Mouse (Mus musculus) spleen, adult 2 months (tissue): ENCODE data around the gene Nox4. TPM values are rescaled to one million over a fixed set of nuclear protein-coding genes. Genes with fewer than 3 reads are reported as not detected.

ENCODE experiments used
- DNase-seq, 2 experiments: peaks; one replicate each; pipeline versions ENCODE4 v3.0.0 to v3.0.0-alpha.2; 2012 to 2021; ENCODE audit warnings: low spot score in 2 of 2, low read depth in 1 of 2
- H3K27ac ChIP-seq: fragments of 200-500 bp; 2 replicates; pipeline ENCODE4 v1.5.1; 2012; ENCODE audit warnings: low read length, inconsistent platforms; ENCODE audit not compliant: insufficient read depth
- H3K27me3 ChIP-seq: fragments of 200-500 bp; 2 replicates; pipeline ENCODE4 v1.6.1; 2012; ENCODE audit warnings: mild to moderate bottlenecking, moderate library complexity, low read length, inconsistent platforms; ENCODE audit not compliant: control insufficient read depth, insufficient read depth
- H3K36me3 ChIP-seq: fragments of 200-500 bp; 2 replicates; pipeline ENCODE4 v1.6.1; 2012; ENCODE audit warnings: mild to moderate bottlenecking, low read length, inconsistent platforms; ENCODE audit not compliant: control insufficient read depth, insufficient read depth
- H3K4me1 ChIP-seq: fragments of 200-500 bp; 2 replicates; pipeline ENCODE4 v1.6.1; 2011; ENCODE audit warnings: inconsistent platforms; ENCODE audit not compliant: control insufficient read depth, insufficient read depth, insufficient read length
- H3K4me3 ChIP-seq: fragments of 200-500 bp; 2 replicates; pipeline ENCODE4 v1.5.1; 2011; ENCODE audit warnings: mild to moderate bottlenecking, inconsistent platforms; ENCODE audit not compliant: insufficient read depth, insufficient read length; ENCODE audit errors: extremely low read depth
- CTCF ChIP-seq: fragments of 200-500 bp; IDR thresholded peaks from 2 replicates; pipeline ENCODE4 v1.5.1; 2011; ENCODE audit warnings: mild to moderate bottlenecking, inconsistent platforms; ENCODE audit not compliant: insufficient read depth, insufficient read length, insufficient replicate concordance; ENCODE audit errors: extremely low read depth
- POLR2A ChIP-seq: fragments of 200-500 bp; IDR thresholded peaks from 2 replicates; pipeline ENCODE4 v1.6.1; 2011; ENCODE audit warnings: low read depth, low read length, inconsistent platforms
- WGBS: fragments of 180-500 bp; shearing (Covaris S2); methylation state at CpG from one replicate; pipeline ENCODE4 v1.1.7; 2018; 5-methylcytosine and 5-hydroxymethylcytosine counted together
- polyA plus RNA-seq: library from polyadenylated mRNA; depleted of rRNA; stranded (reverse); fragments of >200 nt; gene quantifications from 2 replicates; pipeline ENCODE4 v1.2.3, GENCODE M21; 2012

Gene Nox4
- polyA plus RNA-seq, 1 experiment = 0.16 TPM

DNA sequence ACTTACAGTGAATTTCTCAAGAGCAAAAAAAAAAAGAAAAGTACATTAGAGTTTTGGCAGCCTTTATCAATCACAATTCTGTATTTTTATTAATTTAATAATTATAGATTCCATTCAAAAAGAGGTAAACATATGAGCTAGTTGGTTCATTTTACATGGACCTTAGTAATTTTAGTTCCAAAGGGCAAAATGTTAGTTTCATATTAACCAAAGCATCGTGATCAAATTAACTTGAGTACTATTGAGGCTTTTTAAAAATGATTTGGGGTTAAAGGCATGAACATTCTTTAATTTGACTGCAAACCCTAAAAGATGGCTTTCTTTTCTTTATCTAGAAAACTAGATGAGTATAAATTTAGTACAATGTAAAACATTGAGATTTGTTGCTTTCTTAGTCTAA is 16.4 kb upstream of the Nox4 start:
- H3K27ac ChIP-seq = no peak overlapping the region
- DNase-seq = no peak

DNA sequence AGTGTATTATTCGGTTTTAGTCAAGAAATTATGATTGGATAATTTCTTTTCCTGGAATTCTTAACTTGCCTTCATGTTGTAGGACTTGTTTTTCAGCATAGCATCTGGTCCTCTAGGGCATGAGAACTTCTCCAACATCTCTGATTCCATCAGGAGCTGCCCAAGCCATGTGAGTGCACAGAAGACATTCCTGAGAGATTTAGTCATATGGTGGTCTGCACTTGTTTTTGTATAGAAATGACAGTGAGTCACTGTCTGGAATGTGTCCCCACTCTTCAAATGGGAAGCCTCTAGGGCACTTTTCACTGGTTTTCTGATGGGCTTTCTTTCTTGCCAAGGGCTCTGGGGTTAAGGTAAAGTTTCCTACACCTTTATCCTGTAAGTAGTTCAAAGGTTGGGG is 4.8 kb upstream of the Nox4 start:
- no peaks in the 10 kb centered on the region for H3K36me3 ChIP-seq
- no peak overlapping the region for H3K4me3 ChIP-seq
- no peak for DNase-seq
- no peak for TF ChIP-seq CTCF
- H3K27ac ChIP-seq = no peak overlapping the region
- H3K4me1 ChIP-seq = no peaks in the 10 kb centered on the region
- 58% methylated on average over 1 of the region's 1 CpGs for WGBS
- no peaks in the 10 kb centered on the region for H3K27me3 ChIP-seq

More for the DNA sequence above, 16.4 kb upstream of the Nox4 start:
- H3K4me3 ChIP-seq = no peak overlapping the region
- H3K36me3 ChIP-seq = no peaks in the 10 kb centered on the region
- H3K4me1 ChIP-seq = no peaks in the 10 kb centered on the region
- 84% methylated on average over 1 of the region's 1 CpGs for whole genome bisulfite sequencing
- H3K27me3 ChIP-seq = no peaks in the 10 kb centered on the region
- TF ChIP-seq POLR2A (no peak), CTCF (no peak)

DNA sequence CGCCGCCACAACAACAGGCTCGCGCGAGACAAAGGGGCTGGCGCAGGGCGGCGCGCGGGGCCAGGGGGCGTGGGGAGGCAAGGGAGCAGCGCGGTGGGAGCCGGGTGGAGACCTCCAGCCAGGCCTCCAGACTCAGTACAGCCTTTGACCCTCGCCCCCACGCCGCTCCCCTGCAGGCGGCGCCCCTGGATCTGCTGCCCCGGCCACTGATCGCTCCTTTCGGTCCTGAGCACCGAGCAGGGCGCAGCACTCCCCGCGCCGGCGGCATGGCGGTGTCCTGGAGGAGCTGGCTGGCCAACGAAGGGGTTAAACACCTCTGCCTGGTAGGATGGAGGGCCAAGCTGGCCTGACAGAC is 661 bp downstream of the Nox4 start:
- no peaks in the 10 kb centered on the region for H3K36me3 ChIP-seq
- 4% methylated on average over 30 of the region's 30 CpGs for WGBS
- H3K27ac ChIP-seq = no peak overlapping the region
- H3K4me1 ChIP-seq = no peaks in the 10 kb centered on the region
- H3K4me3 ChIP-seq = no peak overlapping the region
- H3K27me3 ChIP-seq = no peaks in the 10 kb centered on the region
- no peak for TF ChIP-seq POLR2A
- no peak for DNase-seq

DNA sequence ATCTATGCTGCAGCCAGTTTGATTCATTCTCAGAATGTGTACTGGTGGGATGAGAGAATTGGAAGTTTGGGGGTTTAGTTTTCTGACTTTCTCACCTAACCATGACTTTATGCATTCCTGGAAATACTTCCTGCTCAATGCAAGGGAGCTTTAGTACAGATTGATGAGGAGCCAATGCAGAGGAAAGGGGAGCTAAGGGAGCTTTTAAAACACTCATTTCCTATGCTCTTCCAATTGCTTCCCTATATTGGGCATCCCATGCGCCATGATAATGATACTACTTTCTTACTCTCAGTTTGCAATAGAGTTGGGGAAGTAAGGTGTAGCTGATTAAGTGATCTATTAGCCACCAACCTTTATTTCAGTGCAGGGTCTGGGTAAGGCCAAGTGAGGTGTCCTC is 1.0 kb downstream of the Nox4 start:
- H3K4me3 ChIP-seq = no peak overlapping the region

DNA sequence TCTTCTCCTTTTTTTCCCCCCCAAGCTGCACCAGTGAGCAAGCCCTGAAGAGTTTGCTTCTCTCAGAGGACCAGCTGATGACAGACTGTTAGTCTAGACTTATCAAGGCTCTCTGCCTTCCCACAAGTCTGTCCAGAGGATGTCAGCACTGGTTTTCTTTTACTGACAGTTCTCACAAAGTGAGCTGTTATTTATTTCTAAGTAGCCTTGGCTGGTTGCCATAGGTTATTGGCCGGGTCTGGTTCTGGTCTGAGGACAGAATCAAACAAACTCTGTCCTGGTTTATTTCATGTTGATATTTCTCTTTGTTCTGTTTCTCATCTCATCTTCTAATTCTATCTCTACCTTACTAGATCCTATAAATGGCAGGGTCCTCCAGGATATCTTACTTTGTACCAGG is 2.0 kb downstream of the Nox4 start:
- H3K4me1 ChIP-seq = no peaks in the 10 kb centered on the region
- H3K4me3 ChIP-seq = no peak overlapping the region
- TF ChIP-seq CTCF (no peak), POLR2A (no peak)
- DNase-seq = no peak
- no peak overlapping the region for H3K27ac ChIP-seq
- 90% methylated on average over 1 of the region's 1 CpGs for WGBS
- H3K36me3 ChIP-seq = no peaks in the 10 kb centered on the region
- no peaks in the 10 kb centered on the region for H3K27me3 ChIP-seq

More for the DNA sequence above, 1.0 kb downstream of the Nox4 start:
- no peaks in the 10 kb centered on the region for H3K4me1 ChIP-seq
- WGBS = 81% methylated on average over 1 of the region's 1 CpGs
- no peak for DNase-seq
- no peaks in the 10 kb centered on the region for H3K27me3 ChIP-seq
- no peaks in the 10 kb centered on the region for H3K36me3 ChIP-seq
- no peak for TF ChIP-seq CTCF
- no peak overlapping the region for H3K27ac ChIP-seq

DNA sequence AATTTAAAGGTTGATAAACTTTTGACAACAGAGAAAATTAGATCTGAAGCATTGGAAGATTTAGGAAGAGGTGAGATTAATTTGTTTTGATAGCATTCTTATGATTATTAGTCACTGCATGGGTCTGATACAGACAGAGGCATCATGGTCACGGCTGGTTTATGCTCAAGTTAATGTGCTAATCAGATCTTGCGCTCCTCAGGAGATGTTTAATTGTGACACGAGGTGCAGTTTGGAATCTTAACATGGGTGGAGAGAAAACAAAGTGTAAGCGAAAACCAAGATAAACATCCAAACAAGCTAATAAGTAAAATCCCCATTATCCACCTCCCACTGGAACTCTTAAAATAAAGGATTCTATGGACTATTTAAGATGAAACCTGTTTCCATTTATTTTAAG is 6.2 kb downstream of the Nox4 start:
- no peak overlapping the region for H3K27ac ChIP-seq
- no peaks in the 10 kb centered on the region for H3K36me3 ChIP-seq
- H3K4me1 ChIP-seq = no peaks in the 10 kb centered on the region
- H3K27me3 ChIP-seq = no peaks in the 10 kb centered on the region
- 86% methylated on average over 4 of the region's 4 CpGs for WGBS
- H3K4me3 ChIP-seq = no peak overlapping the region
- no peak for TF ChIP-seq POLR2A
- TF ChIP-seq CTCF = no peak
- no peak for DNase-seq

DNA sequence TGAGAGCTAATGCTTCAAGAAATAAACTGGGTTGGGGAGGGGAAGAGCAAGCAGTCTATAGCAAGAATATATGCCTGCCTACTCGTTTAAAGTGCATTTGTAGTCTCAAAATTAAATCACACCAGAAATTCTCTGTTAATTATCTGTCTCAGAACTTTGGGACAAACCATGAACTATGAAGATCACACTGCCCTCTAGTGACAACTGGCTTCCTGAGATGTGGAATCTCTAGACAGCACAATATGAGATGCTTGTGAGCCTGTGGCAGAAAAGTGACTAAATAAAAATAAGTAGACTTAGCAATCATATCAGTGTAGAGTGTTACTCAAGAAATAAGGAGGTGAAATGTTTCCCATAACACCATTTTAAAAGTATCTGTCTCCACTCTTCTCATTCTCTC is 31.3 kb downstream of the Nox4 start:
- H3K4me3 ChIP-seq = no peak overlapping the region
- no peaks in the 10 kb centered on the region for H3K4me1 ChIP-seq
- WGBS = 10% methylated on average over 1 of the region's 1 CpGs
- no peak for DNase-seq
- no peaks in the 10 kb centered on the region for H3K36me3 ChIP-seq
- TF ChIP-seq POLR2A = no peak
- TF ChIP-seq CTCF = no peak
- no peak overlapping the region for H3K27ac ChIP-seq
- no peaks in the 10 kb centered on the region for H3K27me3 ChIP-seq

DNA sequence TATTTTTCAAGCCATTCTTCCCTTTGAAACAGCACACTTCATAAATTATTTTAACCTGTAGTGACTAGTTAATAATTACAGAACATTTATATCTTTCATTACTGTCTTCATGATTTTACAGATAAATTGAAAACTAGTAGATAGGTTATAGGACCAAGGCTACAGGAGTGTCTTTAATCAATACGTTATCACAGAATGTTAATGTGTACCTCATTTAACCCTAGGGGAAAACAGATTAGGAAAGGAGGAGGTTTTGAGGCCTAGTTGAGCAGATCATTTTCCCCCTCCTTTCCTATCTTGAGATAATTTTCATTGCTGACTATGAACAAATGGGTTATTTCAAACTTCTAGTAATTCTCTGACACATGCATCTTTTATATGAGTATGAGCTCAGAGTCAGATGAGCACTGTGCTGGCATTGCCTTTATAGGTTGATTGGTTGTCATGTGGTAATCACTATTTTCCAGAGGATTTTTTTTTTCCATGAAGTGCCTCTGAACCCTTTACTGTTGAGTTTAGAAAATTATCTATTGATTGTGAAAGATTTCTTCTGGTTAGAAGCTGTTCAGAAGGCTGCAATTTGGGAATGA is 57.9 kb downstream of the Nox4 start:
- Histone ChIP-seq H3K27me3 (no peaks in the 10 kb centered on the region), H3K27ac (no peak overlapping the region), H3K4me3 (no peak overlapping the region), H3K4me1 (no peaks in the 10 kb centered on the region), H3K36me3 (no peaks in the 10 kb centered on the region)
- WGBS = 91% methylated on average over 1 of the region's 1 CpGs
- TF ChIP-seq CTCF (no peak), POLR2A (no peak)
- no peak for DNase-seq
